In the genomic region with DNA sequence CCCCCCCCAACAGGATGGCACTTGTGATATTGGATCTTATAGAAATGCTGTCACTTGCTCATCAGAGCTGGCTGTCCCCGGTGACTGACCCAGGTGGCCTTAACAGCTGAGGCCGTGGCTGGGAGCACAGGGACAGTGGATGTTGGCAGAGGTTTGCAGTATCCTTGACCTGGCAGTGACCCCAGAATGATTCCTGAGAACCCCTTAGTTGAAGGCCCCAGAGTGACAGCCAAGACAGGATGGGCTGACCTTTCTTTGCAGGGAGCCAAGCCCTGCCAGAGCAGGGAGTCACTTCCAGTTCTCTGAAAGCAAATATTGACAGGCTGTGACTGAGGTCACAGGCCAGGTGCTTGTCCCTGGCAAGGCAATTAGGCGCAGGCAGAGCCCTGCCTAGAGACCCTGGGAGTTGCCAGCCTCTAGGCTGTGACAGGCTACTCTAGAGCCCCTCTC, we compare ENCODE assay signal across 11 mouse cellular contexts. TPM values are rescaled to one million over a fixed set of nuclear protein-coding genes. Genes with fewer than 3 reads are reported as not detected.
DNase-seq lines count a peak whose midpoint lies in the region; TF ChIP-seq lines count a peak whose summit lies in the region.
"Had no signal": no experiment of that assay in that cellular context is flagged by ENCODE, and none has a peak within 500 bp of the region (broad histone marks: within the 10 kb centered on the region; RNA-seq: fewer than 3 reads in every experiment).

No protein-coding gene starts in this region.

- H3K9ac ChIP-seq in liver, adult 2 months (ENCODE audit: low read depth, low read length) = peak overlapping the region; percentile 30; the same call in 1 of the 2 replicates

- DNase-seq in liver, adult 2 months (ENCODE audit: extremely low read depth, low read depth, low spot score) = peak; percentile 99
- DNase-seq in liver = no peak
- peak; percentile 80 for DNase-seq in adrenal gland, postnatal 14 days
- peak; percentile 75 for DNase-seq in gastrocnemius, postnatal 14 days
- DNase-seq in lung, postnatal 25 days (ENCODE audit: low spot score) = peak; percentile 41
- DNase-seq in urinary bladder, postnatal 14 days (ENCODE audit: low spot score) = no peak
- no peak for DNase-seq in layer of hippocampus, adult 18-20 months (ENCODE audit: low spot score in 2 of 2)
- DNase-seq in thymus, postnatal 36 days = no peak
- DNase-seq: heart, postnatal 14 days; thymus, adult 18-20 months had no signal

- no peak overlapping the region for H3K4me3 ChIP-seq in liver, adult 2 months (ENCODE audit: insufficient read depth, low read depth, low read length)
- H3K4me3 ChIP-seq: megakaryocyte, embryonic 14.5 days had no signal

- H3K4me1 ChIP-seq in liver, adult 2 months (ENCODE audit: control insufficient read depth, insufficient read depth, low read length) = peaks cover 8% of the 10 kb centered on the region

- H3K27ac ChIP-seq in liver, adult 2 months (replicated peaks; ENCODE audit: insufficient read depth, low read depth, low read length) = 0 out of 2 replicates have a peak overlapping the region, but pooled peaks have one; percentile 18

- TF ChIP-seq CTCF in liver, adult 2 months (IDR thresholded peaks at IDR 0.05; ENCODE audit: low read depth, low read length) = no peak

- intact Hi-C loops in gastrocnemius, postnatal 14 days (cut with DNase I; ENCODE audit: low total_unique reads) = no loop called here

- no peak for TF ChIP-seq POLR2A in liver, adult 2 months (IDR thresholded peaks at IDR 0.05; ENCODE audit: extremely low read depth, insufficient read depth, low read length)

- 0 out of 2 replicates have a peak, but pooled peaks cover 1% of the 10 kb centered on the region for H3K36me3 ChIP-seq in liver, adult 2 months (ENCODE audit: control insufficient read depth, insufficient read depth, low read length)

- WGBS in liver, adult 2 months = 8% methylated on average over 3 of the region's 3 CpGs

- no peaks in the 10 kb centered on the region for H3K79me2 ChIP-seq in liver, adult 2 months (ENCODE audit: control insufficient read depth, insufficient read depth, low read length)

- H3K27me3 ChIP-seq in liver, adult 2 months (ENCODE audit: control insufficient read depth, insufficient read depth, low read length) = no peaks in the 10 kb centered on the region

RNA-seq across cellular contexts. Expression of gene Zfp664, which starts 29.5 kb away (rescaled TPM):
- 12.2 and 14.2 TPM in 2 replicates for total RNA-seq in liver, adult 2 months (2014; rRNA removed)
- 5.3 and 6.1 TPM in 2 replicates for polyA plus RNA-seq in liver, adult 2 months (2012; rRNA removed)
- total RNA-seq in adrenal gland, postnatal 14 days (2021) = 53.2 and 54.8 TPM in 2 replicates
- 10 to 100 TPM; 19.6 to 20.8 TPM for total RNA-seq in gastrocnemius, postnatal 14 days (2021)
- total RNA-seq in layer of hippocampus, adult 18-20 months (2021) = 10 to 100 TPM; 68.8 to 69.3 TPM

RNA-seq across cellular contexts. Expression of gene Ccdc92, which starts 29.7 kb away (rescaled TPM):
- total RNA-seq in liver, adult 2 months (2014; rRNA removed) = 0.13 TPM in 1 of 2 replicates, not detected in the other
- polyA plus RNA-seq in liver, adult 2 months (2012; rRNA removed) = 0.16 and 0.29 TPM in 2 replicates
- 4.2 and 6.2 TPM in 2 replicates for total RNA-seq in adrenal gland, postnatal 14 days (2021)
- under 1 TPM; 0.24 to 0.80 TPM for total RNA-seq in gastrocnemius, postnatal 14 days (2021)
- total RNA-seq in layer of hippocampus, adult 18-20 months (2021) = 10 to 100 TPM; 84.6 to 90.7 TPM

Comparison
In these comparisons a context has a peak if more than half of its experiments do, and no peak if none do; other contexts are left out.
1. DNase-seq: peak in liver, adult 2 months (single experiment), adrenal gland, postnatal 14 days (single experiment), gastrocnemius, postnatal 14 days (single experiment) and lung, postnatal 25 days (single experiment); none in liver (single experiment), urinary bladder, postnatal 14 days (single experiment), layer of hippocampus, adult 18-20 months (0 of 2) and thymus, postnatal 36 days (0 of 2).
2. RNA of gene Ccdc92, which starts 29.7 kb away (total RNA-seq): 84.6 to 90.7 TPM in layer of hippocampus, adult 18-20 months; 4.2 to 6.2 TPM in adrenal gland, postnatal 14 days, 0.24 to 0.80 TPM in gastrocnemius, postnatal 14 days and 0.13 TPM in liver, adult 2 months; every median in the first group is over 10 times any median in the second.